Mouse (Mus musculus): ENCODE measurements around the gene Krt84. TPM values are rescaled to one million over a fixed set of nuclear protein-coding genes. Genes with fewer than 3 reads are reported as not detected.

Gene Krt84
- not detected in 2 replicates for polyA plus RNA-seq (2016; fragmentation: Nextera tagmentation; extraction: Ambion mirVana)

GRCm38 (mm10) chr15:101532720-101533119, at the start of gene Krt84:
Gene Krt84, minus strand, starts transcription at chr15:101532820.
- Histone ChIP-seq H3K9ac (no peak within 1 kb of the TSS), H3K4me2 (no peak within 1 kb of the TSS), H3K27me3 (replicated peaks) (peaks cover 3% of the 10 kb centered on the region; the same call in 1 of the 2 replicates), H3K36me3 (no peaks in the 10 kb centered on the region), H3K9me3 (replicated peaks) (no peaks in the 10 kb centered on the region), H3K27ac (no peak within 1 kb of the TSS), H3K4me3 (no peak within 1 kb of the TSS), H3K4me1 (no peaks in the 10 kb centered on the region)
- WGBS (ENCODE audit: insufficient replicate concordance), result 68% methylated on average over 7 of the region's 7 CpGs
- ATAC-seq, result no peak

- no peak overlapping the region for H3K9ac ChIP-seq
- H3K27ac ChIP-seq, result no peak overlapping the region
- no peak for ATAC-seq
These were observed 49.1 kb upstream of the Krt84 start for GRCm38 (mm10) chr15:101581701-101582100.

GRCm38 (mm10) chr15:101575506-101575905, 42.9 kb upstream of the Krt84 start:
- peaks cover 14% of the 10 kb centered on the region; the same call in 1 of the 2 replicates for H3K27me3 ChIP-seq (replicated peaks)
- no peak overlapping the region for H3K27ac ChIP-seq
- ATAC-seq, result no peak
- no peak overlapping the region for H3K4me3 ChIP-seq
- no peaks in the 10 kb centered on the region for H3K36me3 ChIP-seq
- no peaks in the 10 kb centered on the region for H3K9me3 ChIP-seq (replicated peaks)
- no peak overlapping the region for H3K4me2 ChIP-seq
- WGBS (ENCODE audit: insufficient replicate concordance), result 56% methylated on average over 5 of the region's 5 CpGs
- H3K9ac ChIP-seq, result no peak overlapping the region
- no peaks in the 10 kb centered on the region for H3K4me1 ChIP-seq

More at GRCm38 (mm10) chr15:101581701-101582100, 49.1 kb upstream of the Krt84 start:
- Histone ChIP-seq H3K4me2 (no peak overlapping the region), H3K4me1 (no peaks in the 10 kb centered on the region), H3K36me3 (no peaks in the 10 kb centered on the region), H3K9me3 (replicated peaks) (no peaks in the 10 kb centered on the region), H3K27me3 (replicated peaks) (no peaks in the 10 kb centered on the region), H3K4me3 (no peak overlapping the region)
- 56% methylated on average over 3 of the region's 3 CpGs for WGBS (ENCODE audit: insufficient replicate concordance)

GRCm38 (mm10) chr15:101573796-101574345, 41.3 kb upstream of the Krt84 start, which contains the start of gene Krt75:
Gene Krt75, minus strand, starts transcription at chr15:101573904.
- no peak within 1 kb of the TSS for H3K9ac ChIP-seq
- no peaks in the 10 kb centered on the region for H3K4me1 ChIP-seq
- no peak for ATAC-seq
- no peaks in the 10 kb centered on the region for H3K9me3 ChIP-seq (replicated peaks)
- H3K4me3 ChIP-seq, result no peak within 1 kb of the TSS
- H3K27ac ChIP-seq, result no peak within 1 kb of the TSS
- H3K4me2 ChIP-seq, result no peak within 1 kb of the TSS
- no peaks in the 10 kb centered on the region for H3K36me3 ChIP-seq
- WGBS (ENCODE audit: insufficient replicate concordance), result 49% methylated on average over 15 of the region's 15 CpGs
- peaks cover 14% of the 10 kb centered on the region; the same call in 1 of the 2 replicates for H3K27me3 ChIP-seq (replicated peaks)

GRCm38 (mm10) chr15:101567780-101568179, 35.2 kb upstream of the Krt84 start:
- H3K4me1 ChIP-seq, result no peaks in the 10 kb centered on the region
- no peak overlapping the region for H3K27ac ChIP-seq
- WGBS (ENCODE audit: insufficient replicate concordance), result 30% methylated on average over 7 of the region's 7 CpGs
- H3K4me3 ChIP-seq, result no peak overlapping the region
- H3K27me3 ChIP-seq (replicated peaks), result peaks cover 15% of the 10 kb centered on the region; the same call in 1 of the 2 replicates
- ATAC-seq, result no peak
- no peak overlapping the region for H3K9ac ChIP-seq
- H3K9me3 ChIP-seq (replicated peaks), result no peaks in the 10 kb centered on the region
- no peak overlapping the region for H3K4me2 ChIP-seq
- no peaks in the 10 kb centered on the region for H3K36me3 ChIP-seq

- Histone ChIP-seq H3K36me3 (no peaks in the 10 kb centered on the region), H3K9me3 (replicated peaks) (no peaks in the 10 kb centered on the region), H3K4me2 (no peak within 1 kb of the TSS), H3K27me3 (replicated peaks) (peaks cover 12% of the 10 kb centered on the region; the same call in 1 of the 2 replicates), H3K4me1 (no peaks in the 10 kb centered on the region), H3K4me3 (no peak within 1 kb of the TSS), H3K27ac (no peak within 1 kb of the TSS), H3K9ac (no peak within 1 kb of the TSS)
- WGBS (ENCODE audit: insufficient replicate concordance), result 50% methylated on average over 5 of the region's 5 CpGs
- no peak for ATAC-seq
These were observed 30.2 kb upstream of the Krt84 start, which contains the start of gene Krt90 for GRCm38 (mm10) chr15:101562850-101563249. Gene Krt90, minus strand, starts transcription at chr15:101562950.

GRCm38 (mm10) chr15:101558034-101558646, 25.5 kb upstream of the Krt84 start:
- WGBS (ENCODE audit: insufficient replicate concordance), result 15% methylated on average over 7 of the region's 7 CpGs
- no peak overlapping the region for H3K9ac ChIP-seq
- peaks cover 23% of the 10 kb centered on the region for H3K27me3 ChIP-seq (replicated peaks)
- no peak overlapping the region for H3K27ac ChIP-seq
- no peak for ATAC-seq
- H3K9me3 ChIP-seq (replicated peaks), result no peaks in the 10 kb centered on the region
- no peaks in the 10 kb centered on the region for H3K36me3 ChIP-seq
- H3K4me2 ChIP-seq, result no peak overlapping the region
- H3K4me1 ChIP-seq, result no peaks in the 10 kb centered on the region
- no peak overlapping the region for H3K4me3 ChIP-seq

GRCm38 (mm10) chr15:101553169-101553568, 20.5 kb upstream of the Krt84 start:
- Histone ChIP-seq H3K4me1 (no peaks in the 10 kb centered on the region), H3K36me3 (no peaks in the 10 kb centered on the region), H3K27me3 (replicated peaks) (peaks cover 54% of the 10 kb centered on the region), H3K9me3 (replicated peaks) (no peaks in the 10 kb centered on the region), H3K4me2 (no peak overlapping the region), H3K4me3 (no peak overlapping the region), H3K27ac (no peak overlapping the region), H3K9ac (no peak overlapping the region)
- under 1% methylated on average over 11 of the region's 11 CpGs for WGBS (ENCODE audit: insufficient replicate concordance)
- ATAC-seq, result no peak

GRCm38 (mm10) chr15:101552188-101552587, 19.6 kb upstream of the Krt84 start:
- no peak overlapping the region for H3K9ac ChIP-seq
- no peak for ATAC-seq
- H3K9me3 ChIP-seq (replicated peaks), result no peaks in the 10 kb centered on the region
- 66% methylated on average over 8 of the region's 8 CpGs for WGBS (ENCODE audit: insufficient replicate concordance)
- no peaks in the 10 kb centered on the region for H3K36me3 ChIP-seq
- H3K4me3 ChIP-seq, result no peak overlapping the region
- H3K4me1 ChIP-seq, result no peaks in the 10 kb centered on the region
- no peak overlapping the region for H3K4me2 ChIP-seq
- peaks cover 54% of the 10 kb centered on the region for H3K27me3 ChIP-seq (replicated peaks)
- no peak overlapping the region for H3K27ac ChIP-seq

- Histone ChIP-seq H3K4me3 (no peak within 1 kb of the TSS), H3K9ac (no peak within 1 kb of the TSS), H3K4me2 (no peak within 1 kb of the TSS), H3K27me3 (replicated peaks) (peaks cover 49% of the 10 kb centered on the region), H3K9me3 (replicated peaks) (no peaks in the 10 kb centered on the region), H3K27ac (no peak within 1 kb of the TSS), H3K36me3 (no peaks in the 10 kb centered on the region), H3K4me1 (no peaks in the 10 kb centered on the region)
- WGBS (ENCODE audit: insufficient replicate concordance), result 72% methylated on average over 7 of the region's 7 CpGs
- ATAC-seq, result no peak
These were observed 17.9 kb upstream of the Krt84 start, which contains the start of gene Krt82 for GRCm38 (mm10) chr15:101550567-101550966. Gene Krt82, minus strand, starts transcription at chr15:101550667.

- H3K4me3 ChIP-seq, result no peak overlapping the region
- no peak for ATAC-seq
- H3K27me3 ChIP-seq (replicated peaks), result peaks cover 7% of the 10 kb centered on the region; the same call in 1 of the 2 replicates
- no peaks in the 10 kb centered on the region for H3K9me3 ChIP-seq (replicated peaks)
- no peak overlapping the region for H3K4me2 ChIP-seq
- WGBS (ENCODE audit: insufficient replicate concordance), result 67% methylated on average over 3 of the region's 3 CpGs
- H3K4me1 ChIP-seq, result no peaks in the 10 kb centered on the region
- no peak overlapping the region for H3K27ac ChIP-seq
- H3K9ac ChIP-seq, result no peak overlapping the region
- H3K36me3 ChIP-seq, result no peaks in the 10 kb centered on the region
These were observed 11.9 kb upstream of the Krt84 start for GRCm38 (mm10) chr15:101544478-101544877.

- Histone ChIP-seq H3K4me1 (no peaks in the 10 kb centered on the region), H3K9ac (no peak overlapping the region), H3K36me3 (no peaks in the 10 kb centered on the region), H3K9me3 (replicated peaks) (no peaks in the 10 kb centered on the region), H3K4me2 (no peak overlapping the region), H3K27me3 (replicated peaks) (peaks cover 5% of the 10 kb centered on the region; the same call in 1 of the 2 replicates), H3K27ac (no peak overlapping the region), H3K4me3 (no peak overlapping the region)
- WGBS (ENCODE audit: insufficient replicate concordance), result 43% methylated on average over 9 of the region's 9 CpGs
- no peak for ATAC-seq
These were observed 9.9 kb upstream of the Krt84 start for GRCm38 (mm10) chr15:101542543-101542942.

All from liver, embryonic 12.5 days (tissue).